Mouse (Mus musculus) CH12F3 (cell line): ENCODE results near the gene Slc35d3.

ENCODE experiments used
- in situ Hi-C: fragments of 300-500 bp; cut with MboI; formaldehyde crosslinking; loops from 2 replicates; pipeline ENCODE4 v1.14.3; 2020; ENCODE audit warnings: low sequenced_read_pairs

Gene Slc35d3

GRCm38 (mm10) chr10:19835887-19836710, 15.2 kb downstream of the Slc35d3 start:
- in situ Hi-C loops: no loop called here

GRCm38 (mm10) chr10:19834222-19834621, 17.0 kb downstream of the Slc35d3 start:
- in situ Hi-C loops: no loop called here

GRCm38 (mm10) chr10:19831072-19831849, 20.0 kb downstream of the Slc35d3 start:
- in situ Hi-C loops: no loop called here

GRCm38 (mm10) chr10:19820986-19821385, 30.3 kb downstream of the Slc35d3 start:
- in situ Hi-C loops: no loop called here

- in situ Hi-C loops: no loop called here
These were observed 32.4 kb downstream of the Slc35d3 start for GRCm38 (mm10) chr10:19818723-19819355.

- in situ Hi-C loops: no loop called here
These were observed 35.9 kb downstream of the Slc35d3 start for GRCm38 (mm10) chr10:19815371-19815770.

- in situ Hi-C loops: no loop called here
These were observed 39.7 kb downstream of the Slc35d3 start for GRCm38 (mm10) chr10:19811436-19812172.

- in situ Hi-C loops: no loop called here
These were observed 46.5 kb downstream of the Slc35d3 start for GRCm38 (mm10) chr10:19804763-19805162.

- in situ Hi-C loops: no loop called here
These were observed 48.3 kb downstream of the Slc35d3 start for GRCm38 (mm10) chr10:19802958-19803357.
